Mouse (Mus musculus): ENCODE data around the gene Lrrc4c.

GRCm38 (mm10) chr2:97478175-97478924 is 1160.4 kb downstream of the Lrrc4c start:
- TF ChIP-seq EP300 (IDR thresholded peaks at IDR 0.05; ENCODE audit: low read depth) (no peak), CTCF (IDR thresholded peaks at IDR 0.05; ENCODE audit: low read depth) (no peak)
